9 mouse cellular contexts compared by ENCODE assay signal in the genomic region with DNA sequence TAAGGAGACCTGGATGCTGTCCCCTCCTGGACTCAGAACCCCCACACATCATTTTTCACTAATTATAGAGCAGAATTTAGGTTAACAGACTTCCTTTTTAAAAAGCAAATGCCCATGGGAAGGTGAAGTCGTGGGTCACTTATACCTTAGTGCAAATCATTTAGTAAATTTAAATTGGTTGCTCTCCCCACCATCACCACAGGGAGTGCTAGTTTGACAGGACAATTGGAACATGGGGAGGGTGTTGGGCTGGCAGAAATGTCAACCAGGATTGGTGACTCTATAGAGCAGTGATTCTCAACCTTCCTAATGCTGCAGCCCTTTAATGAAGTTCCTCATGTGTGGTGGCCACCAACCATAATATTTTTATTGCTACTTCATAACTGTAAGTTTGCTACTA. TPM values are rescaled to one million over a fixed set of nuclear protein-coding genes. Genes with fewer than 3 reads are reported as not detected.
DNase-seq lines count a peak whose midpoint lies in the region; ATAC-seq and TF ChIP-seq lines count a peak whose summit lies in the region.
"Had no signal": no experiment of that assay in that cellular context is flagged by ENCODE, and none has a peak within 500 bp of the region (broad histone marks: within the 10 kb centered on the region; RNA-seq: fewer than 3 reads in every experiment).

No protein-coding gene starts in this region.

- H3K36me3 ChIP-seq in heart, embryonic 12.5 days, result no peaks in the 10 kb centered on the region
- H3K36me3 ChIP-seq in CH12.LX (replicated peaks in 1 of 2; ENCODE audit: control insufficient read depth in 1 of 2, insufficient read depth in 1 of 2, low read length in 1 of 2), result no peaks in the 10 kb centered on the region
- H3K36me3 ChIP-seq in liver, embryonic 15.5 days (replicated peaks), result no peaks in the 10 kb centered on the region
- H3K36me3 ChIP-seq: neural tube, embryonic 13.5 days had no signal

- peak overlapping the region; percentile 100; the same call in 1 of the 2 replicates for H3K4me2 ChIP-seq in heart, embryonic 12.5 days
- H3K4me2 ChIP-seq in CH12.LX (ENCODE audit: insufficient read depth, low read depth, poor library complexity, severe bottlenecking), result no peak overlapping the region
- H3K4me2 ChIP-seq in liver, embryonic 15.5 days, result peak overlapping the region; percentile 100; the same call in 1 of the 2 replicates

- H3K4me1 ChIP-seq in heart, embryonic 12.5 days (replicated peaks), result peaks cover 42% of the 10 kb centered on the region
- peaks cover 3 to 19% of the 10 kb centered on the region in 2 experiments; a peak in 3 of 4 replicates for H3K4me1 ChIP-seq in CH12.LX (ENCODE audit: control insufficient read depth in 1 of 2, insufficient read depth in 2 of 2)
- H3K4me1 ChIP-seq in liver, embryonic 15.5 days (replicated peaks), result peaks cover 52% of the 10 kb centered on the region

- no peak overlapping the region for H3K4me3 ChIP-seq in heart, embryonic 12.5 days
- no peak overlapping the region for H3K4me3 ChIP-seq in CH12.LX (replicated peaks in 1 of 3; ENCODE audit: low read depth in 2 of 3, low read length in 2 of 3, poor library complexity in 1 of 3)
- no peak overlapping the region for H3K4me3 ChIP-seq in liver, embryonic 15.5 days (replicated peaks)

- ATAC-seq in heart, embryonic 12.5 days (ENCODE audit: insufficient number of reproducible peaks, low FRiP score), result no peak
- ATAC-seq in liver, embryonic 15.5 days (ENCODE audit: insufficient read depth), result no peak
- ATAC-seq in inflammation-experienced regulatory T-cells, adult 6 months, result no peak

- H3K79me2 ChIP-seq in CH12.LX (replicated peaks; ENCODE audit: control insufficient read depth, extremely low read depth, insufficient read depth, poor library complexity, severe bottlenecking), result no peaks in the 10 kb centered on the region

- dilution Hi-C loops in CH12.LX (cut with MboI; ENCODE audit: extremely low pct_ligation_motif_present, extremely low pct_unique_long_range_greater_than_20kb, low sequenced_read_pairs), result no loop called here

- TF ChIP-seq CTCF in CH12.LX (conservative IDR thresholded peaks at IDR 0.05 in 1 of 2, IDR thresholded peaks at IDR 0.05 in 1 of 2; ENCODE audit: low read depth in 2 of 2, low read length in 2 of 2), result peak; percentile 14 to 55; a peak in 2 of 4 replicates

- peaks cover 34% of the 10 kb centered on the region for H3K27me3 ChIP-seq in heart, embryonic 12.5 days (replicated peaks)
- peaks cover 17% of the 10 kb centered on the region for H3K27me3 ChIP-seq in CH12.LX (replicated peaks)
- peaks cover 96% of the 10 kb centered on the region for H3K27me3 ChIP-seq in liver, embryonic 15.5 days

- no peak for TF ChIP-seq POLR2A in CH12.LX (IDR thresholded peaks at IDR 0.05; ENCODE audit: low read depth, low read length)

- WGBS in heart, embryonic 12.5 days, result 6% methylated on average over 1 of the region's 1 CpGs
- 4% methylated on average over 1 of the region's 1 CpGs for WGBS in liver, embryonic 15.5 days (ENCODE audit: insufficient replicate concordance)

- H3K9ac ChIP-seq in heart, embryonic 12.5 days, result no peak overlapping the region
- no peak overlapping the region for H3K9ac ChIP-seq in CH12.LX (ENCODE audit: insufficient read depth, low read depth)
- H3K9ac ChIP-seq in liver, embryonic 15.5 days, result 0 out of 2 replicates have a peak overlapping the region, but pooled peaks have one; percentile 1
- H3K9ac ChIP-seq: neural tube, embryonic 13.5 days had no signal

- H3K9me3 ChIP-seq in heart, embryonic 12.5 days (replicated peaks), result no peaks in the 10 kb centered on the region
- H3K9me3 ChIP-seq in CH12.LX (replicated peaks; ENCODE audit: low read length), result no peaks in the 10 kb centered on the region
- no peaks in the 10 kb centered on the region for H3K9me3 ChIP-seq in liver, embryonic 15.5 days (replicated peaks)
- H3K9me3 ChIP-seq: neural tube, embryonic 13.5 days had no signal

- in situ Hi-C loops in CH12.LX (cut with MboI; ENCODE audit: low pct_ligation_motif_present, low pct_unique_long_range_greater_than_20kb, low sequenced_read_pairs), result no loop called here

- intact Hi-C loops in heart, postnatal 36 days (cut with DNase I), result no loop called here

- DNase-seq in heart, postnatal 36 days, result no peak
- DNase-seq in CH12.LX (ENCODE audit: extremely low read depth), result peak; percentile 27
- peak; percentile 69 for DNase-seq in brain, adult 2 months (ENCODE audit: low read depth, low spot score)
- DNase-seq in gastrocnemius, adult 8-10 months (ENCODE audit: low spot score in 2 of 2), result no peak
- no peak for DNase-seq in kidney, adult 18-20 months

- peak; percentile 39 for TF ChIP-seq RAD21 in CH12.LX (IDR thresholded peaks at IDR 0.05; ENCODE audit: low read depth, low read length)

- no peak for TF ChIP-seq EP300 in CH12.LX (IDR thresholded peaks at IDR 0.05; ENCODE audit: low read length)

- H3K27ac ChIP-seq in heart, embryonic 12.5 days (ENCODE audit: poor library complexity, severe bottlenecking), result no peak overlapping the region
- no peak overlapping the region for H3K27ac ChIP-seq in CH12.LX (ENCODE audit: insufficient read depth, low read depth)
- H3K27ac ChIP-seq in liver, embryonic 15.5 days (replicated peaks), result peak overlapping the region; percentile 49; the same call in 1 of the 2 replicates
- H3K27ac ChIP-seq: neural tube, embryonic 13.5 days had no signal

TF ChIP-seq in CH12.LX, 34 proteins besides CTCF, POLR2A, EP300 and RAD21:
- TF ChIP-seq MAZ (IDR thresholded peaks at IDR 0.05; ENCODE audit: low read depth, low read length) (no peak), ZC3H11A (IDR thresholded peaks at IDR 0.05; ENCODE audit: low read depth, low read length) (no peak), BHLHE40 (IDR thresholded peaks at IDR 0.05; ENCODE audit: low read depth, low read length) (no peak), MAX (IDR thresholded peaks at IDR 0.05; ENCODE audit: low read length) (no peak), RCOR1 (conservative IDR thresholded peaks at IDR 0.05; ENCODE audit: low read depth, low read length) (no peak), CHD1 (IDR thresholded peaks at IDR 0.05; ENCODE audit: low read depth, low read length) (no peak), IRF4 (IDR thresholded peaks at IDR 0.05; ENCODE audit: low read depth, low read length) (no peak), SMC3 (IDR thresholded peaks at IDR 0.05; ENCODE audit: low read depth, low read length) (no peak), UBTF (IDR thresholded peaks at IDR 0.05; ENCODE audit: low read depth, low read length) (no peak), CHD2 (IDR thresholded peaks at IDR 0.05; ENCODE audit: low read length) (no peak), USF2 (conservative IDR thresholded peaks at IDR 0.05; ENCODE audit: low read depth, low read length) (no peak), MAFK (IDR thresholded peaks at IDR 0.05; ENCODE audit: insufficient replicate concordance, low read length) (no peak), NELFE (IDR thresholded peaks at IDR 0.05; ENCODE audit: low read depth, low read length) (no peak), MYC (IDR thresholded peaks at IDR 0.05; ENCODE audit: low read depth, low read length) (no peak), JUND (conservative IDR thresholded peaks at IDR 0.05; ENCODE audit: low read depth, low read length) (no peak), SIN3A (IDR thresholded peaks at IDR 0.05; ENCODE audit: low read length) (no peak)

RNA-seq across cellular contexts. Expression of gene Itpka, which starts 3.1 kb away (rescaled TPM):
- polyA plus RNA-seq in heart, embryonic 12.5 days (2016; fragmentation: Nextera tagmentation; extraction: Ambion mirVana), result 3.0 and 3.1 TPM in 2 replicates
- total RNA-seq in heart, postnatal 36 days (2021), result under 1 TPM; 0.38 to 0.53 TPM
- total RNA-seq in CH12.LX (2012; rRNA removed) (0.25 and 0.34 TPM in 2 replicates), CH12.LX (2014; rRNA removed) (0.28 and 0.39 TPM in 2 replicates)
- 0.40 and 0.54 TPM in 2 replicates for polyA plus RNA-seq in CH12.LX (2012; ENCODE audit: insufficient read length, low read depth)
- 2.7 and 4.2 TPM in 2 replicates for polyA plus RNA-seq in liver, embryonic 15.5 days (2015; fragmentation: Nextera tagmentation; extraction: Ambion mirVana)
- under 1 TPM in 2 of 3 experiments, not detected in 1; 0.32 to 0.39 TPM for polyA plus RNA-seq in inflammation-experienced regulatory T-cells, adult 6 months (2017; shearing (Covaris generic))
- total RNA-seq in gastrocnemius, adult 8-10 months (2022), result not detected

RNA-seq across cellular contexts. Expression of gene Ltk, which starts 14.9 kb away (rescaled TPM):
- 0.13 and 0.17 TPM in 2 replicates for polyA plus RNA-seq in heart, embryonic 12.5 days (2016; fragmentation: Nextera tagmentation; extraction: Ambion mirVana)
- total RNA-seq in heart, postnatal 36 days (2021), result not detected
- total RNA-seq in CH12.LX (2012; rRNA removed) (1.3 and 2.3 TPM in 2 replicates), CH12.LX (2014; rRNA removed) (not detected in 2 replicates)
- polyA plus RNA-seq in CH12.LX (2012; ENCODE audit: insufficient read length, low read depth), result 0.10 TPM in 1 of 2 replicates, not detected in the other
- 0.07 and 0.13 TPM in 2 replicates for polyA plus RNA-seq in liver, embryonic 15.5 days (2015; fragmentation: Nextera tagmentation; extraction: Ambion mirVana)
- under 1 TPM in 1 of 3 experiments, not detected in 2; 0.15 TPM for polyA plus RNA-seq in inflammation-experienced regulatory T-cells, adult 6 months (2017; shearing (Covaris generic))
- not detected for total RNA-seq in gastrocnemius, adult 8-10 months (2022)

RNA-seq across cellular contexts. Expression of gene Rpap1, which starts 42.1 kb away (rescaled TPM):
- polyA plus RNA-seq in heart, embryonic 12.5 days (2016; fragmentation: Nextera tagmentation; extraction: Ambion mirVana), result 22.8 and 23.9 TPM in 2 replicates
- total RNA-seq in heart, postnatal 36 days (2021), result 10 to 100 TPM; 13.2 to 13.4 TPM
- total RNA-seq in CH12.LX (2012; rRNA removed), result 28.9 and 31.8 TPM in 2 replicates
- total RNA-seq in CH12.LX (2014; rRNA removed), result 8.5 and 9.0 TPM in 2 replicates
- 28.7 and 34.7 TPM in 2 replicates for polyA plus RNA-seq in CH12.LX (2012; ENCODE audit: insufficient read length, low read depth)
- polyA plus RNA-seq in liver, embryonic 15.5 days (2015; fragmentation: Nextera tagmentation; extraction: Ambion mirVana), result 9.1 and 9.9 TPM in 2 replicates
- 10 to 100 TPM; 13.7 to 20.3 (median 14.9) TPM for polyA plus RNA-seq in inflammation-experienced regulatory T-cells, adult 6 months (2017; shearing (Covaris generic))
- total RNA-seq in gastrocnemius, adult 8-10 months (2022), result 10 to 100 TPM; 14.2 to 17.0 (median 16.2) TPM

RNA-seq across cellular contexts. Expression of gene Tyro3, which starts 52.3 kb away (rescaled TPM):
- 9.2 and 10.7 TPM in 2 replicates for polyA plus RNA-seq in heart, embryonic 12.5 days (2016; fragmentation: Nextera tagmentation; extraction: Ambion mirVana)
- 1 to 10 TPM; 1.7 to 2.4 TPM for total RNA-seq in heart, postnatal 36 days (2021)
- total RNA-seq in CH12.LX (2012; rRNA removed) (31.8 and 39.7 TPM in 2 replicates), CH12.LX (2014; rRNA removed) (19.1 and 20.3 TPM in 2 replicates)
- polyA plus RNA-seq in CH12.LX (2012; ENCODE audit: insufficient read length, low read depth), result 23.7 and 24.7 TPM in 2 replicates
- 1.1 TPM in 2 replicates for polyA plus RNA-seq in liver, embryonic 15.5 days (2015; fragmentation: Nextera tagmentation; extraction: Ambion mirVana)
- 1 to 10 TPM; 1.5 to 2.1 (median 1.6) TPM for polyA plus RNA-seq in inflammation-experienced regulatory T-cells, adult 6 months (2017; shearing (Covaris generic))
- under 1 TPM; 0.29 to 0.74 (median 0.46) TPM for total RNA-seq in gastrocnemius, adult 8-10 months (2022)

Comparison
In these comparisons a context has a peak if more than half of its experiments do, and no peak if none do; other contexts are left out.
1. DNase-seq: peak in CH12.LX (single experiment) and brain, adult 2 months (single experiment); none in heart, postnatal 36 days (0 of 2), gastrocnemius, adult 8-10 months (0 of 2) and kidney, adult 18-20 months (single experiment).